ENCODE assay signal across 8 mouse cellular contexts in genomic region chr1:64305427-64306213, GRCm38 (mm10).
DNase-seq lines count a peak whose midpoint lies in the region; ATAC-seq and TF ChIP-seq lines count a peak whose summit lies in the region.

No protein-coding gene starts in this region.

- ATAC-seq in forebrain, embryonic 13.5 days, result peak; percentile 62
- peak; percentile 57 for ATAC-seq in liver, embryonic 16.5 days (ENCODE audit: low read depth)

- peak; percentile 41 for DNase-seq in ES-E14 (ENCODE audit: low read depth, low spot score)
- peak; percentile 30 for DNase-seq in brain, embryonic 18.5 days (ENCODE audit: low read depth, low spot score)
- DNase-seq in heart, postnatal 10 days, result peak; percentile 81 to 86
- peak; percentile 64 to 86 for DNase-seq in kidney, postnatal 25 days
- DNase-seq in c-Kit-positive CD71-positive TER-119-positive erythroid progenitor cells, embryonic 14.5 days (ENCODE audit: low spot score), result no peak

- intact Hi-C loops in heart, postnatal 10 days (cut with DNase I), result loop anchor here (1.0 to 2.0 kb wide), 2 partner anchors 184 to 265 kb away; no protein-coding TSS in a partner anchor

- H3K27me3 ChIP-seq in forebrain, embryonic 13.5 days, result no peaks in the 10 kb centered on the region
- no peaks in the 10 kb centered on the region for H3K27me3 ChIP-seq in liver, embryonic 16.5 days (ENCODE audit: control insufficient read depth, insufficient read depth, low read depth, low read length)

- H3K4me3 ChIP-seq in ES-E14 (ENCODE audit: insufficient read depth in 1 of 2, low read depth in 1 of 2, low read length in 2 of 2, poor library complexity in 1 of 2, severe bottlenecking in 1 of 2), result peak overlapping the region; percentile 12 to 15; a peak in 1 of 4 replicates
- no peak overlapping the region for H3K4me3 ChIP-seq in forebrain, embryonic 13.5 days
- H3K4me3 ChIP-seq in liver, embryonic 16.5 days (ENCODE audit: low read depth, low read length), result no peak overlapping the region
- H3K4me3 ChIP-seq in olfactory bulb, adult 2 months (ENCODE audit: insufficient read depth, low read depth, low read length), result no peak overlapping the region

- H3K36me3 ChIP-seq in ES-E14 (ENCODE audit: control insufficient read depth, insufficient read depth, low read length, poor library complexity, severe bottlenecking), result no peaks in the 10 kb centered on the region
- no peaks in the 10 kb centered on the region for H3K36me3 ChIP-seq in forebrain, embryonic 13.5 days (ENCODE audit: poor library complexity, severe bottlenecking)
- H3K36me3 ChIP-seq in liver, embryonic 16.5 days (ENCODE audit: control insufficient read depth, insufficient read depth), result no peaks in the 10 kb centered on the region

- no peak overlapping the region; the same call in 1 of the 2 replicates for H3K9ac ChIP-seq in ES-E14 (ENCODE audit: insufficient read depth, low read depth, low read length, poor library complexity, severe bottlenecking)
- no peak overlapping the region for H3K9ac ChIP-seq in forebrain, embryonic 13.5 days
- H3K9ac ChIP-seq in liver, embryonic 16.5 days (ENCODE audit: low read depth, low read length), result no peak overlapping the region

- H3K4me2 ChIP-seq in forebrain, embryonic 13.5 days, result no peak overlapping the region
- no peak overlapping the region for H3K4me2 ChIP-seq in liver, embryonic 16.5 days (ENCODE audit: low read depth, low read length)

- H3K9me3 ChIP-seq in ES-E14 (ENCODE audit: control insufficient read depth, insufficient read depth, low read depth, low read length), result no peaks in the 10 kb centered on the region
- no peaks in the 10 kb centered on the region for H3K9me3 ChIP-seq in forebrain, embryonic 13.5 days (replicated peaks)
- no peaks in the 10 kb centered on the region for H3K9me3 ChIP-seq in liver, embryonic 16.5 days (replicated peaks; ENCODE audit: control insufficient read depth, low read length)

- in situ Hi-C loops in ES-E14 (cut with MboI; ENCODE audit: low sequenced_read_pairs in 2 of 2, unreplicated experiment in 2 of 2), result no loop called here

- WGBS in forebrain, embryonic 13.5 days, result 44% methylated on average over 13 of the region's 13 CpGs
- 19% methylated on average over 13 of the region's 13 CpGs for WGBS in liver, embryonic 16.5 days (ENCODE audit: insufficient replicate concordance)
- WGBS in olfactory bulb, adult 2 months, result 20% methylated on average over 13 of the region's 13 CpGs

- H3K27ac ChIP-seq in ES-E14 (ENCODE audit: insufficient read depth, low read depth, low read length, poor library complexity, severe bottlenecking), result peak overlapping the region; percentile 78
- peak overlapping the region; percentile 35 for H3K27ac ChIP-seq in forebrain, embryonic 13.5 days
- H3K27ac ChIP-seq in liver, embryonic 16.5 days (ENCODE audit: low read length), result peak overlapping the region; percentile 64
- H3K27ac ChIP-seq in olfactory bulb, adult 2 months (ENCODE audit: insufficient read depth, low read depth, low read length), result peak overlapping the region; percentile 49

- no peak for TF ChIP-seq POLR2A in olfactory bulb, adult 2 months (IDR thresholded peaks at IDR 0.05; ENCODE audit: insufficient read depth, low read depth, low read length)

- TF ChIP-seq CTCF in olfactory bulb, adult 2 months (IDR thresholded peaks at IDR 0.05; ENCODE audit: insufficient read depth, low read depth, low read length), result no peak

- H3K4me1 ChIP-seq in ES-E14 (ENCODE audit: control insufficient read depth in 2 of 2, insufficient read depth in 2 of 2, low read length in 2 of 2, poor library complexity in 1 of 2), result peaks cover 9 to 14% of the 10 kb centered on the region in 2 experiments
- H3K4me1 ChIP-seq in forebrain, embryonic 13.5 days, result peaks cover 20% of the 10 kb centered on the region
- no peaks in the 10 kb centered on the region for H3K4me1 ChIP-seq in liver, embryonic 16.5 days (ENCODE audit: control insufficient read depth, low read depth, low read length)
- peaks cover 11% of the 10 kb centered on the region for H3K4me1 ChIP-seq in olfactory bulb, adult 2 months (ENCODE audit: control insufficient read depth, insufficient read depth, low read length)

TF ChIP-seq in ES-E14, 5 proteins besides CTCF, POLR2A, EP300 and RAD21:
- TF ChIP-seq CHD2 (IDR thresholded peaks at IDR 0.05; ENCODE audit: low read depth, low read length), result 0 out of 2 replicates have a peak, but pooled peaks have one; percentile 17
- peak; percentile 59; the same call in 1 of the 2 replicates for TF ChIP-seq ZNF384 (IDR thresholded peaks at IDR 0.05; ENCODE audit: low read depth, low read length)
- peak; percentile 55; the same call in 1 of the 2 replicates for TF ChIP-seq MAFK (IDR thresholded peaks at IDR 0.05; ENCODE audit: insufficient read depth, low read depth, low read length)
- TF ChIP-seq HCFC1 (IDR thresholded peaks at IDR 0.05; ENCODE audit: borderline replicate concordance, insufficient read depth, low read length), result no peak
- TF ChIP-seq ZC3H11A (IDR thresholded peaks at IDR 0.05; ENCODE audit: borderline replicate concordance, low read depth, low read length), result no peak

Comparison
In these comparisons a context has a peak if more than half of its experiments do, and no peak if none do; other contexts are left out.
1. H3K4me3 ChIP-seq: peak in ES-E14 (2 of 2); none in forebrain, embryonic 13.5 days (single experiment), liver, embryonic 16.5 days (single experiment) and olfactory bulb, adult 2 months (single experiment).
2. Peak in every context shown above with its lines, with median percentiles within 50 percentile points of each other: H3K27ac ChIP-seq.